Mouse (Mus musculus) hindbrain, embryonic 13.5 days (tissue): ENCODE measurements at regions not wholly inside any gene's neighbourhood (a gene's known extent, or its start where the extent isn't known, plus 50 kb on each side); places are given as distances from the start of the nearest gene placed in this dataset.

Experiments used
- ATAC-seq: fragments of 200-750 bp; cut with Nextera tagmentation; 2 replicates; pipeline ENCODE4 v1.8.0; 2017; ENCODE audit warnings: moderate TSS enrichment; ENCODE audit not compliant: low FRiP score
- H3K27ac ChIP-seq: fragments of 300-500 bp; sonication (generic); 2 replicates; pipeline ENCODE4 v1.5.1; 2015; ENCODE audit warnings: inconsistent platforms, mild to moderate bottlenecking, moderate library complexity
- H3K27me3 ChIP-seq: fragments of 300-500 bp; sonication (generic); 2 replicates; pipeline ENCODE4 v1.6.1; 2015; ENCODE audit warnings: mild to moderate bottlenecking, inconsistent platforms
- H3K36me3 ChIP-seq: fragments of 300-500 bp; sonication (generic); 2 replicates; pipeline ENCODE4 v1.6.1; 2015; ENCODE audit warnings: mild to moderate bottlenecking, inconsistent platforms
- H3K4me1 ChIP-seq: fragments of 300-500 bp; sonication (generic); replicated peaks from 2 replicates; pipeline ENCODE4 v1.6.1; 2015; ENCODE audit warnings: inconsistent platforms
- H3K4me2 ChIP-seq: fragments of 300-500 bp; sonication (generic); 2 replicates; pipeline ENCODE4 v1.6.1; 2015; ENCODE audit warnings: inconsistent platforms, mild to moderate bottlenecking, moderate library complexity
- H3K4me3 ChIP-seq: fragments of 300-500 bp; sonication (generic); 2 replicates; pipeline ENCODE4 v1.5.1; 2015; ENCODE audit warnings: mild to moderate bottlenecking, inconsistent platforms
- H3K9ac ChIP-seq: fragments of 300-500 bp; sonication (generic); 2 replicates; pipeline ENCODE4 v1.6.1; 2015; ENCODE audit warnings: mild to moderate bottlenecking, inconsistent platforms
- H3K9me3 ChIP-seq: fragments of 300-500 bp; sonication (generic); 2 replicates; pipeline ENCODE4 v1.6.1; 2016; ENCODE audit warnings: inconsistent platforms
- WGBS: fragments of 180-500 bp; shearing (Covaris S2); methylation state at CpG from one replicate; pipeline ENCODE4 v1.1.7; 2015; 5-methylcytosine and 5-hydroxymethylcytosine counted together

DNA sequence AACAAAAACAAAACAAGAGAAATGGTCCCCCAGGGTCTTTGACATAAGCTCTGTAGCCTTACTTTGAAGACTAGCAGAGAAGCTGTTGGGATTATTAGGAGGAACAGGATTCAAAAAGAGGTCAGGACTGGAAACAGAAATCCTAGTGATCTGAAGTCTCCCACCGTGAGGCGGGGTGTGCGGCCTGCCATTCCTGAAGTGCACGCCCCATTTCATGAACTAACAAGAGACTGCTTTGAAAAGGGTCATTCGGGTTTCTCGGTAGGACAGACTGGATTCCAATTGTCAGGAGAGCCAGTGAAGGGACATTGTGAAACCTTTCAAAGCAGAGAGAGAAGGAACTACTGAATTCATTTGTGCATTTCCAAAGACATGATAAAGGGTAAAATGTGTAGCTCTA lies 377.2 kb downstream of the Epha4 start:
- H3K27me3 ChIP-seq = no peaks in the 10 kb centered on the region
- no peak overlapping the region for H3K4me2 ChIP-seq
- no peak overlapping the region for H3K4me3 ChIP-seq
- no peak for ATAC-seq
- H3K36me3 ChIP-seq = no peaks in the 10 kb centered on the region
- H3K9me3 ChIP-seq = no peaks in the 10 kb centered on the region
- no peak overlapping the region for H3K27ac ChIP-seq
- H3K4me1 ChIP-seq = peaks cover 4% of the 10 kb centered on the region
- H3K9ac ChIP-seq = no peak overlapping the region
- whole genome bisulfite sequencing = 10% methylated on average over 6 of the region's 6 CpGs

DNA sequence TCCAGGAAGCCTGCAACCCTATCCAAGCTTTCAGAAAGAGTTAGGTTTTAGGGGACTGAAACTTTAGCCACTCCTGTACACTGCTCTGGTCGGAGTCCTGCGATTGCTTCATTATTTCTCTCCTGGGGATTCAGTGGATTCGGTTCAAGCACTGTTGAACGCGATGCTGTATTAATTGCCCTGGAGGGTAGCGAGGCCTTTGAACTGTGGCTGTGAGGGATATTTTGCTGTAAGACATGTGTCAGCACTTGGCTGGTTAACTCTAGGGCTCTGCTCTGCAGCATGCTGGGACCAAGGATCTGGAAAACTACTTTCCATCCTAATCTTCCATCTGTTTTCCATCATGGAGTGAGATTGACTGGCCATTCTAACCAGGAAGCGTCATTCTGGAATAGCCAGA lies 374.0 kb downstream of the Epha4 start:
- H3K4me2 ChIP-seq = no peak overlapping the region
- ATAC-seq = no peak
- H3K27me3 ChIP-seq = no peaks in the 10 kb centered on the region
- peaks cover 4% of the 10 kb centered on the region for H3K4me1 ChIP-seq
- WGBS = 50% methylated on average over 7 of the region's 7 CpGs
- H3K36me3 ChIP-seq = no peaks in the 10 kb centered on the region
- no peaks in the 10 kb centered on the region for H3K9me3 ChIP-seq
- H3K27ac ChIP-seq = no peak overlapping the region
- no peak overlapping the region for H3K4me3 ChIP-seq
- no peak overlapping the region for H3K9ac ChIP-seq

GRCm38 (mm10) chr1:77148052-77148451 lies 366.8 kb downstream of the Epha4 start:
- Histone ChIP-seq H3K27me3 (no peaks in the 10 kb centered on the region), H3K4me2 (no peak overlapping the region), H3K27ac (no peak overlapping the region), H3K4me3 (no peak overlapping the region), H3K36me3 (no peaks in the 10 kb centered on the region), H3K9me3 (no peaks in the 10 kb centered on the region), H3K4me1 (no peaks in the 10 kb centered on the region), H3K9ac (no peak overlapping the region)
- 97% methylated on average over 4 of the region's 4 CpGs for WGBS
- no peak for ATAC-seq

DNA sequence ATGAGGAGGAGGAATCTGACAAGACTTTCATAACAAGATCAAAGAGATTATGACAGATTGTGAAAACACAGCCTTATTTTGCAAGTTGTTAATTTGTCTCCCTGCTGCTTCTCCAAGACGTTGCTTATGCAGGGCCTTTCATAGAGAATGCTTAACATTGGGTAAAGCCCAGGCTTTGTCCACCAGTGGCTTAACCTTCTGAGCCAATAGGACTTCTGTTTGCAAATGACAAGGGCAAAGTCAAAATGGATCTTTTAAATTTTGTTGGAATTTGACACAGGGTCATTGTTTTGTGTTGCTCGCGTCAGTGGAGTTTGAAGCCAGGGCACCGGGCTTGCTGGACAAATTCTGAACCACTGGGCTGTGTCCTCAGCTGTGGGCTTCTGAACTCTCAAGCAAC lies 346.6 kb downstream of the Epha4 start:
- 62% methylated on average over 4 of the region's 4 CpGs for WGBS

GRCm38 (mm10) chr1:77172463-77172862 lies 342.4 kb downstream of the Epha4 start:
- no peaks in the 10 kb centered on the region for H3K36me3 ChIP-seq
- no peak overlapping the region for H3K9ac ChIP-seq
- no peak overlapping the region for H3K4me2 ChIP-seq
- 68% methylated on average over 1 of the region's 1 CpGs for WGBS
- no peaks in the 10 kb centered on the region for H3K27me3 ChIP-seq
- H3K4me1 ChIP-seq = no peaks in the 10 kb centered on the region
- ATAC-seq = no peak
- H3K9me3 ChIP-seq = no peaks in the 10 kb centered on the region
- no peak overlapping the region for H3K27ac ChIP-seq
- H3K4me3 ChIP-seq = no peak overlapping the region

More for the DNA sequence above, 346.6 kb downstream of the Epha4 start:
- H3K4me1 ChIP-seq = no peaks in the 10 kb centered on the region
- H3K4me3 ChIP-seq = no peak overlapping the region
- no peaks in the 10 kb centered on the region for H3K27me3 ChIP-seq
- no peak for ATAC-seq
- H3K27ac ChIP-seq = no peak overlapping the region
- H3K4me2 ChIP-seq = no peak overlapping the region
- H3K9me3 ChIP-seq = no peaks in the 10 kb centered on the region
- no peaks in the 10 kb centered on the region for H3K36me3 ChIP-seq
- H3K9ac ChIP-seq = no peak overlapping the region

DNA sequence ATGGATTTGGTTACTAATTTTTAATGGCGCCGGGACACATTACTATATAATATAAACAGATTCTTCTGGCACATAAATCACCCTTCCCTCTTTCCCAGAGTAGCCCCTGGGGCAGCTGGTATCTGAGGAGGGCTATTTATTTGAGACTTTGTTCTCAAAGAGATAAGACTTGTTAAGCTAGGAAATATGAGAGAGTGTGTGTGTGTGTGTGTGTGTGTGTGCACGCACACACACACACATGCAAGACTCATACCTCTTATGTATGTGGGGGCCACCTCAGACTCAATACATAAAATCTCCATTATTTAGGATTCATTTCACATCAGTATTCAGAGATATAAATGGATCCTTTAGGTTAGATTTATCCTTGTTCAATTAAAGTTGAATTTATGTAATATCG lies 340.1 kb downstream of the Epha4 start:
- no peaks in the 10 kb centered on the region for H3K36me3 ChIP-seq
- H3K9me3 ChIP-seq = no peaks in the 10 kb centered on the region
- no peak overlapping the region for H3K9ac ChIP-seq
- no peak for ATAC-seq
- no peaks in the 10 kb centered on the region for H3K4me1 ChIP-seq
- no peaks in the 10 kb centered on the region for H3K27me3 ChIP-seq
- H3K4me2 ChIP-seq = no peak overlapping the region
- H3K4me3 ChIP-seq = no peak overlapping the region
- H3K27ac ChIP-seq = no peak overlapping the region
- WGBS = 86% methylated on average over 4 of the region's 4 CpGs

DNA sequence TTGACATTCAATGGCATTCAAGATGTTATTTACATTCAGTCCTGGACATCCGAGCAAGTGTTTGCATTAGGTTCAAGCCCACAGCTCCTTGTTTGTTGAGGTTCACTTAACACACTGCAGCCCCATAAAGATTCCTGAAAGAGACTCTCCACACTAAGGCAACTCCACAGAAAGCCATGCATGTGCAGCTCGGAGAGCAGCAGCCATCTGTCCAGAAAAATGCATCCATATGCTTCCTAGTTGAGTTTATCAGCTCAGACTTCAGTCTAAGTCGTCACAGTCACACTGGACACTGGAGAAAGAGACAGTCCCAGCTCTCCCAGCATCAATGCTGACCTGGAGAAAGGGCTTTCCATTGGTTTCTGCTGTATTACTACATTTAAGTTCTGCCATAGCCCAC lies 339.7 kb downstream of the Epha4 start:
- H3K4me2 ChIP-seq = no peak overlapping the region
- H3K9ac ChIP-seq = no peak overlapping the region
- H3K4me1 ChIP-seq = no peaks in the 10 kb centered on the region
- H3K27me3 ChIP-seq = no peaks in the 10 kb centered on the region
- ATAC-seq = no peak
- no peaks in the 10 kb centered on the region for H3K36me3 ChIP-seq
- no peaks in the 10 kb centered on the region for H3K9me3 ChIP-seq
- 67% methylated on average over 3 of the region's 3 CpGs for WGBS
- H3K27ac ChIP-seq = no peak overlapping the region
- H3K4me3 ChIP-seq = no peak overlapping the region

DNA sequence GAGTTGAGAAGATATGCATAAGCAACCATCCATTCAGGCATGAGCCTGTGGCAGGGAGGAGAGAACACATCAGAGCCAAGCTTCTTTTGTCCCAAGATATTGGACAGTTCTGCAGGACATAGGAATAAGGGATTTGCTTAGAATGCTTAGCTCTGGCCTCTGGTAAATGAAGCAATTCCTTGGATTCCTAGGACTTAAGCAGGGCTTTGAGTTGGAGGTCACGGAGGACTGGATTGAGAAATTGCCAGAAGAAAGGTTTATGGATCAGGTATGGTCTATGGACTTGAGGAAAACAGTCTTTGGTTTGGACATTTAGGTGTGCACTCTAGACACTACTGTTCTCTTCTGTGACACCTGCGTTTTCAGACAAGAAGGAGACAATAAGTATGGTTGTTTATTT lies 338.4 kb downstream of the Epha4 start:
- no peak overlapping the region for H3K4me3 ChIP-seq
- WGBS = 80% methylated on average over 2 of the region's 2 CpGs
- H3K4me2 ChIP-seq = no peak overlapping the region
- no peak overlapping the region for H3K27ac ChIP-seq
- H3K9ac ChIP-seq = no peak overlapping the region
- no peaks in the 10 kb centered on the region for H3K27me3 ChIP-seq
- H3K4me1 ChIP-seq = no peaks in the 10 kb centered on the region
- H3K36me3 ChIP-seq = no peaks in the 10 kb centered on the region
- H3K9me3 ChIP-seq = no peaks in the 10 kb centered on the region
- ATAC-seq = no peak

DNA sequence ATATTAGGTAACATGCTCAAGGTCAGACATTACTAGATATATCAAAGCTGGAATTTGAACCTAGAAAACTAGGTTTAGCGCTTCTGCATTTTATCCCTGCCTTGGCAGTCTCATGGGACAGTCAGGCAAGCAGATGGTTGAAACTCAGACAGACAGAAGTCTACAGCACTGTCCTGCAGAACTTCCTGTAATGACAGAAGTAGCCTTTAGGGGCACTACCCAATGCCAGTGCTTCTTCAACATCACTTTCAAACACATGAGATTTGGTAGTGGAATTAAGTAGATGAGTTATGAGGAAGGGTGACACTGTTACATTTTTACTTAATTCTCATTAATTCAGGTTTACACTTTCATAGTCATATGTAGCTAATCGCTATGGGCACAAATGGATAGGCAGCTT lies 330.9 kb downstream of the Epha4 start:
- WGBS = 83% methylated on average over 2 of the region's 2 CpGs
- H3K9ac ChIP-seq = no peak overlapping the region
- no peak overlapping the region for H3K27ac ChIP-seq
- no peaks in the 10 kb centered on the region for H3K27me3 ChIP-seq
- no peaks in the 10 kb centered on the region for H3K36me3 ChIP-seq
- no peak overlapping the region for H3K4me3 ChIP-seq
- no peak for ATAC-seq
- H3K9me3 ChIP-seq = no peaks in the 10 kb centered on the region
- no peaks in the 10 kb centered on the region for H3K4me1 ChIP-seq
- no peak overlapping the region for H3K4me2 ChIP-seq

DNA sequence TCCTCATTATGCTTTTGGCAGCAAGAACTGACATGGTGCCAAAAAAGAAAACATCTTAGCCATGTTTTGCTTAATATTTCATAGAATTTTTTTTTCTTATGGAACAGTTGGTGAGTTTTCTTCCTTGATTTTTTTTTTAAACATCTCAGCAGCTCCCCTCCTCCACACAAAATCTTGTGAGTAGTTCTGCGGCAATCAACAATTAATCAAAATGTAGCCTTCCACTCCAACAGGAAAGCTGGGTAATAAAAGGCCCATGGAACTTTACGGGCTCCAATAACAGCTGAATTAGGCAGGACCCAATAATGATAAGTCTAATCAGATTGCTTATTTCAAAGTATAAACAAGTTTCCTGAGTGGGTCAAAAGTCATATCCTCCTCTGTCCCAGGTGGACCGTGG lies 324.7 kb downstream of the Epha4 start:
- WGBS = 84% methylated on average over 3 of the region's 3 CpGs
- H3K9me3 ChIP-seq = no peaks in the 10 kb centered on the region
- H3K36me3 ChIP-seq = no peaks in the 10 kb centered on the region
- no peaks in the 10 kb centered on the region for H3K27me3 ChIP-seq
- no peak overlapping the region for H3K27ac ChIP-seq
- no peaks in the 10 kb centered on the region for H3K4me1 ChIP-seq
- H3K9ac ChIP-seq = no peak overlapping the region
- no peak for ATAC-seq
- H3K4me3 ChIP-seq = no peak overlapping the region
- no peak overlapping the region for H3K4me2 ChIP-seq

- H3K9ac ChIP-seq = no peak overlapping the region
- WGBS = 82% methylated on average over 3 of the region's 3 CpGs
- H3K27ac ChIP-seq = no peak overlapping the region
- no peaks in the 10 kb centered on the region; the same call in 1 of the 2 replicates for H3K9me3 ChIP-seq
- no peak overlapping the region for H3K4me2 ChIP-seq
- no peaks in the 10 kb centered on the region for H3K27me3 ChIP-seq
- no peaks in the 10 kb centered on the region for H3K36me3 ChIP-seq
- no peak for ATAC-seq
- H3K4me3 ChIP-seq = no peak overlapping the region
- H3K4me1 ChIP-seq = no peaks in the 10 kb centered on the region
Observed at GRCm38 (mm10) chr1:77201321-77201917, 313.5 kb downstream of the Epha4 start.

DNA sequence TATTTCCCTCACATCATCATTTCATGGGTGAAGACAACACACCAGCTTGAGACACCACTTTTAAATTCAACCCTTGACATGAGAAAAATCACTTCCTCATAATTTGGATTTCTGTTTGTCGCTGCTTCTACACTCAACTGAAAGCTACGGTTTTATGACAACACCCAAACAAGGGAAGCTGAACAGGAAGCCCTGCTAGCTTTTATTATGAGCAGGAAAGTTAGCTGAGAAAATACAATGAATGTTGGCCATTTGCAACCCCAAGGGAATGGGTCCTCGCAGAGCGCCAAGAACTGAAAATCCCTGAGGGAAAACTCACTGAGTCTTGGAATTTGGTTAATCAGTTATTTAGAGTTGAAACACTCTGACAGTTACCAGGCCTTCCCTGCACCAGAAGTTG lies 311.9 kb downstream of the Epha4 start:
- H3K27ac ChIP-seq = no peak overlapping the region
- no peak overlapping the region for H3K4me2 ChIP-seq
- 78% methylated on average over 4 of the region's 4 CpGs for WGBS
- no peaks in the 10 kb centered on the region for H3K27me3 ChIP-seq
- no peaks in the 10 kb centered on the region for H3K4me1 ChIP-seq
- no peaks in the 10 kb centered on the region; the same call in 1 of the 2 replicates for H3K9me3 ChIP-seq
- H3K36me3 ChIP-seq = no peaks in the 10 kb centered on the region
- no peak for ATAC-seq
- no peak overlapping the region for H3K9ac ChIP-seq
- no peak overlapping the region for H3K4me3 ChIP-seq

- 68% methylated on average over 1 of the region's 1 CpGs for WGBS
- no peaks in the 10 kb centered on the region for H3K27me3 ChIP-seq
- ATAC-seq = no peak
- no peak overlapping the region for H3K4me2 ChIP-seq
- no peak overlapping the region for H3K9ac ChIP-seq
- no peak overlapping the region for H3K27ac ChIP-seq
- H3K4me1 ChIP-seq = no peaks in the 10 kb centered on the region
- no peaks in the 10 kb centered on the region for H3K36me3 ChIP-seq
- no peak overlapping the region for H3K4me3 ChIP-seq
- no peaks in the 10 kb centered on the region; the same call in 1 of the 2 replicates for H3K9me3 ChIP-seq
Observed at GRCm38 (mm10) chr1:77206535-77206934, 308.4 kb downstream of the Epha4 start.
